Mouse (Mus musculus) embryonic fibroblast, embryonic 13.5 days (primary cell): ENCODE data around the gene Gm20388.

Experiments used
- CTCF ChIP-seq: IDR thresholded peaks from 2 replicates; pipeline ENCODE4 v1.5.1; 2011; ENCODE audit warnings: mild to moderate bottlenecking, control low read depth, low read length, moderate library complexity, borderline replicate concordance; ENCODE audit not compliant: insufficient read depth
- POLR2A ChIP-seq: IDR thresholded peaks from 2 replicates; pipeline ENCODE4 v1.6.1; 2011; ENCODE audit warnings: low read depth, mild to moderate bottlenecking, control low read depth, low read length, moderate library complexity

DNA sequence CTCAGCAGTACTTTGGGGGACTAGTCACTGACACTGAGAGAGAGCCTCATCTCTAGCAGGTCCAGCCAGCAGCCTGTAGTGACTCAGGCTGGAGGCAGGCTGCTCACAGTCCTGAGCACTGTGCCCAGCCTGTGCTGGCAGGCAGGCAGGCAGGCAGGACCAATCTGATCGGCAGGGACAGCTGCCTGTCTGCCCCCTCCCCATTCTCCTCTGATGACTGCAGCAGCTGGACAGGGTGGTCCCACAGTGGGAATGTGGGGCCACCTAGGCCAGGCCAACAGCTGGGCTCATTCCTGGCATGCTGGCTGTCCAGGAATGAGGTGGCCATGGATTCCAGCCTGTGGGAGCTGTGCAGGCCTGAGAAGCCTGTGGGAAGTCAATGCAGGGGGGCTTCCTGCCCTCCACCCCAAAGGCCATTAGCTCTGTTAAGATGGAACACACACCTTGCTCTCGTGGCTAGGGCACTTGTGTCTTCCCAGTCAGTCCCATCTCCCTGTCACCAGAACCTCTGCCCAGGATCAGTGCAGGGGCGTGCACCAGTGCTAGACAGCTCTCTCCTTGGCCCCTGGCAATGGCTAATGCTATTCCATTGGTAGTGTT lies 2940.1 kb downstream of the Gm20388 start:
- TF ChIP-seq CTCF (no peak), POLR2A (no peak)
